Mouse (Mus musculus) ES-E14 (cell line): ENCODE data around the gene Timm8b. TPM values are rescaled to one million over a fixed set of nuclear protein-coding genes. Genes with fewer than 3 reads are reported as not detected.

Experiments used
- DNase-seq: peaks from one replicate; pipeline ENCODE4 v3.0.0-alpha.2; 2013; ENCODE audit warnings: low read depth, low spot score
- H3K27ac ChIP-seq: 2 replicates; pipeline ENCODE4 v1.5.1; 2012; ENCODE audit warnings: low read depth, mild to moderate bottlenecking, low read length, moderate library complexity, mixed read lengths; ENCODE audit not compliant: poor library complexity, insufficient read depth, severe bottlenecking
- H3K36me3 ChIP-seq: 2 replicates; pipeline ENCODE4 v1.6.1; 2012; ENCODE audit warnings: mild to moderate bottlenecking, low read length, moderate library complexity, mixed read lengths; ENCODE audit not compliant: control insufficient read depth, poor library complexity, insufficient read depth, severe bottlenecking
- H3K4me1 ChIP-seq, 2 experiments: fragments of 150-350 bp in 1 of 2; sonication (generic) in 1 of 2; 2 replicates each; pipeline ENCODE4 v1.6.1; 2012; ENCODE audit warnings: low read length in 2 of 2, mild to moderate bottlenecking in 1 of 2, mixed read lengths in 1 of 2; ENCODE audit not compliant: control insufficient read depth in 2 of 2, insufficient read depth in 2 of 2, poor library complexity in 1 of 2
- H3K4me3 ChIP-seq, 2 experiments: fragments of 150-350 bp in 1 of 2; sonication (generic) in 1 of 2; 2 replicates each; pipeline ENCODE4 v1.5.1; 2012; ENCODE audit warnings: low read length in 2 of 2, low read depth in 1 of 2, mild to moderate bottlenecking in 1 of 2, mixed read lengths in 1 of 2; ENCODE audit not compliant: insufficient read depth in 1 of 2, poor library complexity in 1 of 2, severe bottlenecking in 1 of 2
- H3K9ac ChIP-seq: 2 replicates; pipeline ENCODE4 v1.6.1; 2012; ENCODE audit warnings: low read depth, mild to moderate bottlenecking, low read length, mixed read lengths; ENCODE audit not compliant: poor library complexity, insufficient read depth, severe bottlenecking
- H3K9me3 ChIP-seq: fragments of 150-350 bp; sonication (generic); 2 replicates; pipeline ENCODE4 v1.6.1; 2012; ENCODE audit warnings: low read depth, mild to moderate bottlenecking, low read length; ENCODE audit not compliant: control insufficient read depth, insufficient read depth
- CHD2 ChIP-seq: IDR thresholded peaks from 2 replicates; pipeline ENCODE4 v1.6.1; 2014; ENCODE audit warnings: mild to moderate bottlenecking, low read depth, low read length, inconsistent platforms
- HCFC1 ChIP-seq: IDR thresholded peaks from 2 replicates; pipeline ENCODE4 v1.6.1; 2012; ENCODE audit warnings: low read length, inconsistent platforms, borderline replicate concordance; ENCODE audit not compliant: insufficient read depth
- MAFK ChIP-seq: IDR thresholded peaks from 2 replicates; pipeline ENCODE4 v1.6.1; 2014; ENCODE audit warnings: mild to moderate bottlenecking, low read depth, low read length, inconsistent platforms; ENCODE audit not compliant: insufficient read depth
- ZC3H11A ChIP-seq: IDR thresholded peaks from 2 replicates; pipeline ENCODE4 v1.6.1; 2012; ENCODE audit warnings: low read depth, mild to moderate bottlenecking, inconsistent platforms, low read length, borderline replicate concordance
- ZNF384 ChIP-seq: IDR thresholded peaks from 2 replicates; pipeline ENCODE4 v1.6.1; 2012; ENCODE audit warnings: low read depth, low read length, inconsistent platforms
- in situ Hi-C, 2 experiments: fragments of 600-800 bp; cut with MboI; formaldehyde crosslinking; loops; one replicate each; pipeline ENCODE4 v1.15.1; 2025; ENCODE audit warnings: low sequenced_read_pairs in 2 of 2, inconsistent platforms in 1 of 2; ENCODE audit not compliant: unreplicated experiment in 2 of 2
- total RNA-seq: library from RNA; depleted of rRNA; stranded (reverse); fragments of 300-350 nt; gene quantifications from 2 replicates; pipeline ENCODE4 v1.2.3, GENCODE M21; 2012

Gene Timm8b
- total RNA-seq, 1 experiment = 179 TPM

DNA sequence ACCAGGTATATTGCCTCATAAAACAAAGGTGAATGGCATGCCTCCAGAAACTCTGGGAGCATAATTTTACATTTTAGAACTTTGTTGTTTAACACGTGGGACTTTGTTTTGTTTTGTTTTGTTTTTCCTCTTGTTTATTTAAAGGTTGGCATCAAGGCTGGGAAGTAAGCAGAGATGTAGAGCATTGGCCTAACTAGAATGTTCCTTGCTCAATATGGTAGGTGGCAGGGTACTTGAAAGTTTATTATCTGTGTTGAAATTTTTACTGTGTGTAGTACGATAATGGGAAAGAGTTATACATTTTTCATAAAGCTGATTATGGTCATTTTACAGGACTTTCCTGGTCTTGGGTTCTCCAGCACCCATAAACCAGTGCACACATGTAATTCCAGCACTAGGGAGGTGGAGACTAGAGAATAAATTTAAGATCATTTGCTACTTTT is 41.8 kb upstream of the Timm8b start:
- H3K4me1 ChIP-seq = 0 out of 4 replicates have a peak, but pooled peaks cover 0 to 3% of the 10 kb centered on the region in 2 experiments
- DNase-seq = no peak
- no peak for TF ChIP-seq CHD2
- TF ChIP-seq MAFK = no peak
- TF ChIP-seq ZNF384 = no peak
- TF ChIP-seq HCFC1 = no peak
- no peak for TF ChIP-seq ZC3H11A
- H3K27ac ChIP-seq = no peak overlapping the region
- no peaks in the 10 kb centered on the region for H3K9me3 ChIP-seq
- no peak overlapping the region for H3K4me3 ChIP-seq
- no peak overlapping the region for H3K9ac ChIP-seq
- no peaks in the 10 kb centered on the region for H3K36me3 ChIP-seq
- in situ Hi-C loops = no loop called here

- no peak for DNase-seq
- no peak overlapping the region for H3K4me3 ChIP-seq
- in situ Hi-C loops = no loop called here
- H3K27ac ChIP-seq = no peak overlapping the region
- no peaks in the 10 kb centered on the region for H3K36me3 ChIP-seq
- TF ChIP-seq HCFC1 (no peak), ZNF384 (no peak), CHD2 (no peak), ZC3H11A (no peak), MAFK (no peak)
- H3K9me3 ChIP-seq = no peaks in the 10 kb centered on the region
- no peak overlapping the region for H3K9ac ChIP-seq
- 0 out of 4 replicates have a peak, but pooled peaks cover 0 to 3% of the 10 kb centered on the region in 2 experiments for H3K4me1 ChIP-seq
Measured at GRCm38 (mm10) chr9:50565173-50565572, 38.5 kb upstream of the Timm8b start.

DNA sequence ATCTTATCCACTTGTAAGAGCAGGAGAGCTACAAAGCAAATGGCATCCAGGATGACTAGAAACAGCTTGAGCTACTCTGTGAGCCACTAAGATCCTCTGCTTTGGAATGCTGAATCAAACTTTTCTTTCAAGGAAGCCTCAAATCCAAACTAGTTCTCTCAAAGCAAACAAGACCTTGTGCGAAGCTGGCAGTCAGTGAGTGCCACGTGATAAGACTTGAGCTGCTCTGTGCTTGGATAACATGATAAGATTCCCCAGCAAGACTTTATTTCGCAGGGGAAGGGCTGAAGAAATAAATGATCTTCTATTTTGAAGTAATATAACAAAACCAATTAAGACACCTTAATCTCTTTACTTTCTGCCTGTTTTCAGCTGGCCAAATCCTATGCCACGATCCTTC is 37.8 kb upstream of the Timm8b start:
- H3K36me3 ChIP-seq = no peaks in the 10 kb centered on the region
- H3K9me3 ChIP-seq = no peaks in the 10 kb centered on the region
- H3K4me1 ChIP-seq = 0 out of 4 replicates have a peak, but pooled peaks cover 0 to 2% of the 10 kb centered on the region in 2 experiments
- H3K4me3 ChIP-seq = no peak overlapping the region
- in situ Hi-C loops = no loop called here
- no peak overlapping the region for H3K27ac ChIP-seq
- H3K9ac ChIP-seq = no peak overlapping the region
- TF ChIP-seq ZC3H11A = no peak
- no peak for TF ChIP-seq MAFK
- TF ChIP-seq ZNF384 = no peak
- TF ChIP-seq HCFC1 = no peak
- no peak for TF ChIP-seq CHD2
- no peak for DNase-seq

GRCm38 (mm10) chr9:50567372-50567771 is 36.3 kb upstream of the Timm8b start:
- Histone ChIP-seq H3K4me3 (no peak overlapping the region), H3K36me3 (no peaks in the 10 kb centered on the region), H3K9ac (no peak overlapping the region), H3K4me1 (no peaks in the 10 kb centered on the region), H3K27ac (no peak overlapping the region), H3K9me3 (no peaks in the 10 kb centered on the region)
- DNase-seq = no peak
- in situ Hi-C loops = no loop called here
- TF ChIP-seq MAFK (no peak), HCFC1 (no peak), ZC3H11A (no peak), CHD2 (no peak), ZNF384 (no peak)

- Histone ChIP-seq H3K9me3 (no peaks in the 10 kb centered on the region), H3K4me1 (no peaks in the 10 kb centered on the region), H3K9ac (no peak overlapping the region), H3K36me3 (no peaks in the 10 kb centered on the region), H3K4me3 (no peak overlapping the region), H3K27ac (no peak overlapping the region)
- DNase-seq = no peak
- no peak for TF ChIP-seq HCFC1
- TF ChIP-seq CHD2 = no peak
- no peak for TF ChIP-seq MAFK
- no peak for TF ChIP-seq ZC3H11A
- no peak for TF ChIP-seq ZNF384
- in situ Hi-C loops = no loop called here
Measured at GRCm38 (mm10) chr9:50567881-50568280, 35.8 kb upstream of the Timm8b start.
